8 mouse cellular contexts compared by ENCODE assay signal in the genomic region with DNA sequence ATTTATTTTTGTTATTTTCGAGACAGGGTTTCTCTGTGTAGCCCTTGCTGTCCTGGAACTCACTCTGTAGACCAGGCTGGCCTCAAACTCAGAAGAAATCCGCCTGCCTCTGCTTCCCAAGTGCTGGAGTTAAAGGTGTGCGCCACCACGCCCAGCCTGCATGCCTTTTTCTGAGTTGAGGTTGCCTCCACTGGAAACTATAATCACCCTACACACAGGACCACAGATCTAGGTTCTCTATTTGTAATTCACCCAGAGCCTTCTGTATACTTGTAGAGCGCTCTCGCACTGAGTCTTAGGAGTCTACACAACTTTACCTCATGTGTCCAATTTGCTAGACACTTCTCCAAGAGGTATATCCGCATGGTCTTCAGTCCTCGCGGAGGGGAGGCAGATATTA. TPM values are rescaled to one million over a fixed set of nuclear protein-coding genes. Genes with fewer than 3 reads are reported as not detected.
DNase-seq lines count a peak whose midpoint lies in the region; ATAC-seq and TF ChIP-seq lines count a peak whose summit lies in the region.

No protein-coding gene starts in this region.

- WGBS in lung, embryonic 14.5 days = 22% methylated on average over 9 of the region's 9 CpGs
- WGBS in limb, embryonic 15.5 days = 33% methylated on average over 9 of the region's 9 CpGs
- WGBS in olfactory bulb, adult 2 months = 23% methylated on average over 9 of the region's 9 CpGs

- H3K9ac ChIP-seq in lung, embryonic 14.5 days = peak overlapping the region; percentile 77
- peak overlapping the region; percentile 72 for H3K9ac ChIP-seq in limb, embryonic 15.5 days

- no peaks in the 10 kb centered on the region for H3K27me3 ChIP-seq in lung, embryonic 14.5 days (ENCODE audit: insufficient read depth, low read length)
- H3K27me3 ChIP-seq in erythroblast, embryonic 14.5 days (ENCODE audit: control insufficient read depth) = peaks cover 4% of the 10 kb centered on the region
- H3K27me3 ChIP-seq in limb, embryonic 15.5 days = no peaks in the 10 kb centered on the region

- TF ChIP-seq POLR2A in olfactory bulb, adult 2 months (IDR thresholded peaks at IDR 0.05; ENCODE audit: insufficient read depth, low read depth, low read length) = no peak

- no peak for TF ChIP-seq CTCF in lung, embryonic 14.5 days (IDR thresholded peaks at IDR 0.05; ENCODE audit: low read depth)
- no peak for TF ChIP-seq CTCF in olfactory bulb, adult 2 months (IDR thresholded peaks at IDR 0.05; ENCODE audit: insufficient read depth, low read depth, low read length)

- no peaks in the 10 kb centered on the region for H3K9me3 ChIP-seq in lung, embryonic 14.5 days (ENCODE audit: low read depth, low read length)
- no peaks in the 10 kb centered on the region for H3K9me3 ChIP-seq in erythroblast, embryonic 14.5 days (ENCODE audit: control insufficient read depth, low read length)
- no peaks in the 10 kb centered on the region for H3K9me3 ChIP-seq in limb, embryonic 15.5 days

- H3K4me2 ChIP-seq in lung, embryonic 14.5 days = peak overlapping the region; percentile 70
- H3K4me2 ChIP-seq in limb, embryonic 15.5 days = peak overlapping the region; percentile 70

- peaks cover 4% of the 10 kb centered on the region; the same call in 1 of the 2 replicates for H3K4me1 ChIP-seq in lung, embryonic 14.5 days (ENCODE audit: insufficient read depth)
- H3K4me1 ChIP-seq in erythroblast, embryonic 14.5 days (ENCODE audit: control insufficient read depth) = peaks cover 43% of the 10 kb centered on the region
- H3K4me1 ChIP-seq in limb, embryonic 15.5 days = peaks cover 18% of the 10 kb centered on the region
- H3K4me1 ChIP-seq in olfactory bulb, adult 2 months (ENCODE audit: control insufficient read depth, insufficient read depth, low read length) = peaks cover 4% of the 10 kb centered on the region; the same call in 1 of the 2 replicates

- no peak overlapping the region for H3K27ac ChIP-seq in lung, embryonic 14.5 days (ENCODE audit: low read depth)
- H3K27ac ChIP-seq in limb, embryonic 15.5 days = peak overlapping the region; percentile 74
- no peak overlapping the region for H3K27ac ChIP-seq in olfactory bulb, adult 2 months (ENCODE audit: insufficient read depth, low read depth, low read length)

- DNase-seq in lung, embryonic 14.5 days = no peak
- DNase-seq in lung, postnatal 36 days = no peak
- DNase-seq in frontal cortex, postnatal 10 days (ENCODE audit: low spot score in 2 of 2) = no peak
- no peak for DNase-seq in cerebellum, postnatal 36 days
- DNase-seq in cerebellum, adult 9-10 months = no peak

- 0 out of 2 replicates have a peak, but pooled peaks have one; percentile 5 for ATAC-seq in lung, embryonic 14.5 days (ENCODE audit: insufficient read depth)
- no peak for ATAC-seq in limb, embryonic 15.5 days (ENCODE audit: insufficient number of reproducible peaks, low FRiP score, low TSS enrichment, low read depth)

- H3K4me3 ChIP-seq in lung, embryonic 14.5 days (ENCODE audit: low read depth, low read length) = peak overlapping the region; percentile 78
- peak overlapping the region; percentile 96 for H3K4me3 ChIP-seq in erythroblast, embryonic 14.5 days (replicated peaks)
- peak overlapping the region; percentile 88 for H3K4me3 ChIP-seq in limb, embryonic 15.5 days
- H3K4me3 ChIP-seq in olfactory bulb, adult 2 months (ENCODE audit: insufficient read depth, low read depth, low read length) = peak overlapping the region; percentile 92

- peaks cover 39% of the 10 kb centered on the region for H3K36me3 ChIP-seq in lung, embryonic 14.5 days (ENCODE audit: insufficient read depth)
- peaks cover 42% of the 10 kb centered on the region for H3K36me3 ChIP-seq in erythroblast, embryonic 14.5 days (ENCODE audit: control insufficient read depth)
- H3K36me3 ChIP-seq in limb, embryonic 15.5 days = peaks cover 36% of the 10 kb centered on the region

RNA-seq across cellular contexts. Expression of gene Nob1, which starts 0.7 kb away (rescaled TPM):
- 73.9 and 82.0 TPM in 2 replicates for polyA plus RNA-seq in lung, embryonic 14.5 days (2014; fragmentation: Nextera tagmentation; extraction: Ambion mirVana)
- 1.2 and 2.1 TPM in 2 replicates for polyA plus RNA-seq in erythroblast, embryonic 14.5 days (2012)
- polyA plus RNA-seq in limb, embryonic 15.5 days (2015; fragmentation: Nextera tagmentation; extraction: Ambion mirVana) = 78.5 and 84.8 TPM in 2 replicates
- polyA plus RNA-seq in olfactory bulb, adult 2 months (2012; ENCODE audit: insufficient read depth, insufficient read length, low replicate concordance, missing spikeins) = not detected in 2 replicates

RNA-seq across cellular contexts. Expression of gene Wwp2, which starts 12.0 kb away (rescaled TPM):
- 47.7 and 48.2 TPM in 2 replicates for polyA plus RNA-seq in lung, embryonic 14.5 days (2014; fragmentation: Nextera tagmentation; extraction: Ambion mirVana)
- polyA plus RNA-seq in erythroblast, embryonic 14.5 days (2012) = 11.3 and 12.4 TPM in 2 replicates
- polyA plus RNA-seq in limb, embryonic 15.5 days (2015; fragmentation: Nextera tagmentation; extraction: Ambion mirVana) = 114 and 119 TPM in 2 replicates
- 146 TPM in 1 of 2 replicates, not detected in the other for polyA plus RNA-seq in olfactory bulb, adult 2 months (2012; ENCODE audit: insufficient read depth, insufficient read length, low replicate concordance, missing spikeins)

RNA-seq across cellular contexts. Expression of gene Nqo1, which starts 21.2 kb away (rescaled TPM):
- 10.9 TPM in 2 replicates for polyA plus RNA-seq in lung, embryonic 14.5 days (2014; fragmentation: Nextera tagmentation; extraction: Ambion mirVana)
- polyA plus RNA-seq in erythroblast, embryonic 14.5 days (2012) = 0.13 and 0.26 TPM in 2 replicates
- polyA plus RNA-seq in limb, embryonic 15.5 days (2015; fragmentation: Nextera tagmentation; extraction: Ambion mirVana) = 14.6 and 16.5 TPM in 2 replicates
- not detected in 2 replicates for polyA plus RNA-seq in olfactory bulb, adult 2 months (2012; ENCODE audit: insufficient read depth, insufficient read length, low replicate concordance, missing spikeins)

Comparison
In these comparisons a context has a peak if more than half of its experiments do, and no peak if none do; other contexts are left out.
1. RNA of gene Nob1, which starts 0.7 kb away (polyA plus RNA-seq): 78.5 to 84.8 TPM in limb, embryonic 15.5 days and 73.9 to 82.0 TPM in lung, embryonic 14.5 days; 1.2 to 2.1 TPM in erythroblast, embryonic 14.5 days and not detected in olfactory bulb, adult 2 months; every median in the first group is over 10 times any median in the second.
2. Peak in every context shown above with its lines, with median percentiles within 50 percentile points of each other: H3K4me3 ChIP-seq.